Mouse (Mus musculus) E14TG2a.4 (cell line): ENCODE measurements around the gene Mocs3.
A peak's percentile ranks its signal among the peaks of the same experiment; 100 is the strongest.

Source experiments
- H3K27me3 ChIP-seq: 2 replicates; pipeline ENCODE4 v1.6.1; 2014; ENCODE audit warnings: low read length, control low read depth; ENCODE audit not compliant: insufficient read depth
- H3K36me3 ChIP-seq: 2 replicates; pipeline ENCODE4 v1.6.1; 2014; ENCODE audit warnings: low read length, control low read depth; ENCODE audit not compliant: insufficient read depth
- H3K4me1 ChIP-seq: replicated peaks from 2 replicates; pipeline ENCODE4 v1.6.1; 2014; ENCODE audit warnings: low read depth, low read length, control low read depth
- H3K4me3 ChIP-seq: replicated peaks from 2 replicates; pipeline ENCODE4 v1.5.1; 2014; ENCODE audit warnings: mild to moderate bottlenecking, low read length
- H3K9me3 ChIP-seq: 2 replicates; pipeline ENCODE4 v1.6.1; 2014; ENCODE audit warnings: low read length, control low read depth
- CTCF ChIP-seq: conservative IDR thresholded peaks from 2 replicates; pipeline ENCODE4 v1.5.1; 2014; ENCODE audit warnings: low read length
- NANOG ChIP-seq: IDR thresholded peaks from 2 replicates; pipeline ENCODE4 v1.6.1; 2014; ENCODE audit warnings: borderline replicate concordance, low read length, mixed read lengths
- POU5F1 ChIP-seq: IDR thresholded peaks from 2 replicates; pipeline ENCODE4 v1.6.1; 2014; ENCODE audit warnings: low read length, borderline replicate concordance

Mocs3 gene

GRCm38 (mm10) chr2:168273387-168273786 lies 43.0 kb downstream of the Mocs3 start:
- Histone ChIP-seq H3K4me1 (peaks cover 26% of the 10 kb centered on the region), H3K9me3 (no peaks in the 10 kb centered on the region), H3K27me3 (peaks cover 97% of the 10 kb centered on the region), H3K4me3 (peak overlapping the region; percentile 23; the same call in 1 of the 2 replicates), H3K36me3 (no peaks in the 10 kb centered on the region)
- TF ChIP-seq CTCF (no peak), POU5F1 (no peak), NANOG (no peak)

GRCm38 (mm10) chr2:168274374-168274935 lies 44.0 kb downstream of the Mocs3 start:
- H3K36me3 ChIP-seq, result no peaks in the 10 kb centered on the region
- H3K4me1 ChIP-seq, result peaks cover 20% of the 10 kb centered on the region
- H3K4me3 ChIP-seq, result no peak overlapping the region
- peaks cover 98% of the 10 kb centered on the region for H3K27me3 ChIP-seq
- H3K9me3 ChIP-seq, result no peaks in the 10 kb centered on the region
- peak; percentile 97 for TF ChIP-seq CTCF
- no peak for TF ChIP-seq NANOG

- Histone ChIP-seq H3K4me3 (peak overlapping the region; percentile 91), H3K27me3 (peaks cover 83% of the 10 kb centered on the region), H3K9me3 (no peaks in the 10 kb centered on the region), H3K36me3 (no peaks in the 10 kb centered on the region), H3K4me1 (peaks cover 24% of the 10 kb centered on the region)
- TF ChIP-seq CTCF (no peak), NANOG (no peak), POU5F1 (no peak)
These were observed 50.5 kb downstream of the Mocs3 start for GRCm38 (mm10) chr2:168280729-168281581.

GRCm38 (mm10) chr2:168281582-168281981 lies 51.2 kb downstream of the Mocs3 start, which contains the start of gene Kcng1:
TSS of gene Kcng1 (minus strand) at chr2:168281736.
- TF ChIP-seq CTCF, result no peak
- TF ChIP-seq NANOG, result no peak
- TF ChIP-seq POU5F1, result no peak
- H3K4me3 ChIP-seq, result peak within 1 kb of the TSS; percentile 91
- H3K36me3 ChIP-seq, result no peaks in the 10 kb centered on the region
- H3K4me1 ChIP-seq, result peaks cover 28% of the 10 kb centered on the region
- H3K9me3 ChIP-seq, result no peaks in the 10 kb centered on the region
- peaks cover 79% of the 10 kb centered on the region for H3K27me3 ChIP-seq
